Mouse (Mus musculus) B cell, adult 67 days (primary cell): ENCODE data around the gene Acpp. TPM values are rescaled to one million over a fixed set of nuclear protein-coding genes. Genes with fewer than 3 reads are reported as not detected.

ENCODE experiments used
- total RNA-seq, 2 experiments: library from RNA; stranded (reverse); gene quantifications; 4 replicates each; pipeline ENCODE4 v1.2.4; 2023

Acpp gene
- total RNA-seq: 1 to 10 TPM; 4.7 to 5.4 TPM

GRCm38 (mm10) chr9:104337183-104337931 lies at the start of gene Acpp:
Gene Acpp, minus strand, starts transcription at chr9:104337748.

GRCm38 (mm10) chr9:104262823-104263352 lies 74.7 kb downstream of the Acpp start, which contains the start of gene Dnajc13:
Gene Dnajc13, minus strand, starts transcription at chr9:104262930.

Other genes with a start within 250 kb of the Acpp start
- not detected for gene Ackr4, start 210.8 kb downstream of the Acpp start, total RNA-seq
- 100 to 1,000 TPM in 1 of 2 experiments, 10 to 100 TPM in 1; 94.5 to 100 TPM for gene Dnajc13, start 74.8 kb downstream of the Acpp start, total RNA-seq
- gene Cpne4, start 209.5 kb upstream of the Acpp start, total RNA-seq: not detected